Mouse (Mus musculus) lung, postnatal 0 days (tissue): ENCODE measurements at regions not wholly inside any gene's neighbourhood (a gene's known extent, or its start where the extent isn't known, plus 50 kb on each side); places are given as distances from the start of the nearest gene placed in this dataset.

Experiments used
- CTCF ChIP-seq: IDR thresholded peaks from 2 replicates; pipeline ENCODE4 v1.5.1; 2016; ENCODE audit warnings: antibody characterized with exemption, mild to moderate bottlenecking
- EP300 ChIP-seq: IDR thresholded peaks from 2 replicates; pipeline ENCODE4 v1.6.1; 2016; ENCODE audit warnings: antibody characterized with exemption, mild to moderate bottlenecking, control low read depth

- TF ChIP-seq EP300 = no peak
- no peak for TF ChIP-seq CTCF
These were observed 522.2 kb upstream of the Slc5a7 start for GRCm38 (mm10) chr17:54821059-54821458.
